Mouse (Mus musculus) brain, embryonic 14.5 days (tissue): ENCODE measurements around the gene Prickle2.

ENCODE experiments used
- CTCF ChIP-seq: fragments of 200-500 bp; IDR thresholded peaks from 2 replicates; pipeline ENCODE4 v1.5.1; 2012; ENCODE audit warnings: inconsistent platforms, mild to moderate bottlenecking, moderate library complexity, borderline replicate concordance; ENCODE audit not compliant: insufficient read depth, insufficient read length; ENCODE audit errors: extremely low read depth
- POLR2A ChIP-seq: fragments of 200-500 bp; IDR thresholded peaks from 2 replicates; pipeline ENCODE4 v1.6.1; 2012; ENCODE audit warnings: mild to moderate bottlenecking, inconsistent platforms, borderline replicate concordance; ENCODE audit not compliant: poor library complexity, insufficient read depth, insufficient read length, severe bottlenecking; ENCODE audit errors: extremely low read depth

DNA sequence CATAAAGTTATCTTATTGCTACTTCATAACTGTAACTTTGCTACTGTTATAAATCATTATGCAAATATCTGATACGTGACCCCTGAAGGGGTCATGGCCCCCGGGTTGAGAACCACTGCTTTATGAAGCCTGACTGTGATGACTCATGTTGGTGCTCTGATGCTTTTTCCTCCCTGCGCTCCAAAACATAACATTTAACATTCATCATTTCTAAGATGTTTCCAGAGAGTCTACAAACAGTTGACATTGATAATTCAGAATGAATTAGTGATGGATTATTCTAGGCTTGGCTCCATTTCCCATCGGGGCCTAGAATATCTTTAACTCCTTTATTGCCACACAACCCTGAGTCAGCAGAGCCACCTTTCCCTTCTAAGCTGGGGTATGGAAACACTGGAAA lies 247.9 kb downstream of the Prickle2 start:
- no peak for TF ChIP-seq CTCF
- no peak for TF ChIP-seq POLR2A
